Mouse (Mus musculus) lung, embryonic 14.5 days (tissue): ENCODE data around the gene Gm48551. TPM values are rescaled to one million over a fixed set of nuclear protein-coding genes. Genes with fewer than 3 reads are reported as not detected.

ENCODE experiments used
- ATAC-seq: fragments of 200-750 bp; cut with Nextera tagmentation; 2 replicates; pipeline ENCODE4 v1.8.0; 2017; ENCODE audit warnings: mild to moderate bottlenecking, moderate TSS enrichment, moderate library complexity; ENCODE audit not compliant: insufficient read depth
- DNase-seq: peaks from one replicate; pipeline ENCODE4 v3.0.0-alpha.2; 2015
- H3K27ac ChIP-seq: fragments of 300-500 bp; sonication (generic); 2 replicates; pipeline ENCODE4 v1.5.1; 2014; ENCODE audit warnings: low read depth, mild to moderate bottlenecking, moderate library complexity
- H3K27me3 ChIP-seq: fragments of 300-500 bp; sonication (generic); 2 replicates; pipeline ENCODE4 v1.6.1; 2014; ENCODE audit warnings: low read length, control low read depth; ENCODE audit not compliant: insufficient read depth
- H3K36me3 ChIP-seq: fragments of 300-500 bp; sonication (generic); 2 replicates; pipeline ENCODE4 v1.6.1; 2014; ENCODE audit warnings: control low read depth; ENCODE audit not compliant: insufficient read depth
- H3K4me1 ChIP-seq: fragments of 300-500 bp; sonication (generic); 2 replicates; pipeline ENCODE4 v1.6.1; 2014; ENCODE audit warnings: antibody characterized with exemption, control low read depth; ENCODE audit not compliant: insufficient read depth
- H3K4me2 ChIP-seq: fragments of 300-500 bp; sonication (generic); 2 replicates; pipeline ENCODE4 v1.6.1; 2014; ENCODE audit warnings: mild to moderate bottlenecking
- H3K4me3 ChIP-seq: fragments of 300-500 bp; sonication (generic); 2 replicates; pipeline ENCODE4 v1.5.1; 2014; ENCODE audit warnings: low read depth, low read length
- H3K9ac ChIP-seq: fragments of 300-500 bp; sonication (generic); 2 replicates; pipeline ENCODE4 v1.6.1; 2014
- H3K9me3 ChIP-seq: fragments of 300-500 bp; sonication (generic); 2 replicates; pipeline ENCODE4 v1.6.1; 2016; ENCODE audit warnings: low read depth, low read length, control low read depth
- CTCF ChIP-seq: IDR thresholded peaks from 2 replicates; pipeline ENCODE4 v1.5.1; 2016; ENCODE audit warnings: antibody characterized with exemption, low read depth
- WGBS: fragments of 180-500 bp; shearing (Covaris S2); extraction: QIAGEN DNeasy Blood & Tissue Kit; methylation state at CpG from one replicate; pipeline ENCODE4 v1.1.7; 2014; 5-methylcytosine and 5-hydroxymethylcytosine counted together
- microRNA-seq: library from miRNA; unstranded; fragments of <30 nt; microRNA quantifications from one replicate; pipeline ENCODE4, GENCODE M21; 2016; ENCODE audit warnings: borderline number of aligned reads
- polyA plus RNA-seq: library from polyadenylated mRNA; unstranded; fragments of >200 nt; fragmentation: Nextera tagmentation; extraction: Ambion mirVana; gene quantifications from 2 replicates; pipeline ENCODE4 v1.2.1, GENCODE M21; 2014

Gene Gm48551
- polyA plus RNA-seq, 1 experiment from 2014 or later = 3.8 TPM

DNA sequence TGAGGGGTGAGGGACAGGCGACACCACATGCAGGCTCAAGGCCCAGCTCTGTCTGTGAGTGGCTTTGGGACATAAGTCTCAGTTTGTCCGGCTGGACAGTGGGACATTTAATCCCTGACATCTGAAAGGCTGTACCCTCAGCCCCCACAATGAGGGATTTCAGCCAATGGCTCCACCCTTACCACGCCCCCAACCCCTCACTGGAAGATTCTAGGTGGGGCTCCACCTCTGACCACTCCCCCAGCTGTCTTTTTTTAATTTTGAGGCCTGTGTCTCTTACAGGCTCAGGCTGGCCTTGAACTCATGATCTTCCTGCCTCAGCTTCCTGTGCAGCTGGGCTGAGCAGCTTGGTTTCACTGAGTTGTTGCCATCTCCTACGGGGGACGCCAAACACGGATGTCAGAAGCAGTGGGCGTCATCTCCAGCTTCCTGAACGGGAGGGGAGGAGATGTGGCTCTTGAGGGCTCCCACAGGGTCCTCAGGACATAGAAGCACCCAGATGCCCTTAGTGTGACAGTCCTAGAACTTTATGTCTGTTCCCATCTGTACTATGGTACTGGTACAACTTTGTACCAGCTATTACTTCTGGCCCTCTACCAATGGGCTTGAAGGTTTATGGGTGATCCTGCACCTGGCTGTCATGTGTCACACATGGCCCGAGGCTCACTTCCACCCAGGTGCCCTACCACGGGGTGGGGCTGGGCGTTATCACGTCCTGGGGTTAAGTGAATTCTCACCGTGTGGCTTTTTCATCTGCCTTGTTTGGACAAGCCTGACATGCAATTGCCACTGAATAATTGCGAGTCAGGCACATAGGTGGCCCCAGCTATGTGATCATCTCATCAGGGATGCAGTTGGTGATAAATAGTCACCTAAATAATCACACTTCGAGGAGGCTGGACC is 50.3 kb downstream of the Gm48551 start:
- no peak overlapping the region for H3K4me3 ChIP-seq
- peaks cover 5% of the 10 kb centered on the region; the same call in 1 of the 2 replicates for H3K4me1 ChIP-seq
- H3K9me3 ChIP-seq = no peaks in the 10 kb centered on the region
- peak overlapping the region; percentile 12; the same call in 1 of the 2 replicates for H3K27ac ChIP-seq
- H3K27me3 ChIP-seq = no peaks in the 10 kb centered on the region
- DNase-seq (peak; percentile 43), ATAC-seq (no peak)
- no peaks in the 10 kb centered on the region for H3K36me3 ChIP-seq
- no peak overlapping the region for H3K4me2 ChIP-seq
- TF ChIP-seq CTCF = no peak
- H3K9ac ChIP-seq = no peak overlapping the region
- 48% methylated on average over 15 of the region's 15 CpGs for WGBS

DNA sequence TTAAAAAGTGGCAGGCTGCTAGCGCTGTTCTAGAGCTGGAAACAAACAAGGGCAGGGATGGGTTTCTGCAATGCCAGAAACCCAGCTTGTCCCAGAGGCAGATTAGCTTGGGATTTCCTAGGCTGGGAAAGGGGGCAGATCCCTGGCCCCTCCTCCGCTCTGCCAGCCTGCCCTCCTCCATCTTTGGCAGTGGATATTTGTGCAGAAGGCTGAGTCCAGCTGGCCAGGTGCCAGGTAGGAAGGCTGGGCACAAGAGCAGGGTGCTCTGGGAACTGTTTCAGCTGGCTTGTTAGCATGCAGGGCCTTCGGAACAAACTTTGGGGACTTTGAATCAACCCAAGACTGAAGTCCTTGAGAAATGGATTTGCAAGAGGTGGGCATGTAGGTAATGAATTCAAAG is 51.2 kb downstream of the Gm48551 start:
- DNase-seq (no peak), ATAC-seq (no peak)
- Histone ChIP-seq H3K4me1 (peaks cover 5% of the 10 kb centered on the region; the same call in 1 of the 2 replicates), H3K27ac (no peak overlapping the region), H3K9ac (no peak overlapping the region), H3K9me3 (no peaks in the 10 kb centered on the region), H3K36me3 (no peaks in the 10 kb centered on the region), H3K27me3 (no peaks in the 10 kb centered on the region), H3K4me2 (no peak overlapping the region), H3K4me3 (no peak overlapping the region)
- no peak for TF ChIP-seq CTCF
- 72% methylated on average over 3 of the region's 3 CpGs for WGBS

DNA sequence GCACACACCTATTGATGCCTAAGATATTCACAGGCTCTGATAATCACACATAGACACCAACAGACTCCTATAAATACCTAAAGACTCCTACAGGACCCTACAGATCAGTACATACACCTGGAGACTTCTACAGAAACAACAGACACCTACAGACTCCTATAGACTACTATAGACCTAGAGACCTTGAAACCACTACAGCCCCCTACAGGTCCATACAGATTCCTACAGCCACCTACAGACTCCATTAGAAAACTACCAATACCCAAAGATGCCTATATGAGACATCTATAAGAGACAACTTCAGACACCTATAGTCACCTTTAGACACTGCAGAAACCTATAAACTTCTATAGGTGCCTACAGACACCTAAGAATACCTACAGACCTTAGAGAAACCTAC is 56.8 kb downstream of the Gm48551 start:
- no peak for ATAC-seq
- H3K9me3 ChIP-seq = no peaks in the 10 kb centered on the region
- H3K27me3 ChIP-seq = no peaks in the 10 kb centered on the region
- peak; percentile 47 for TF ChIP-seq CTCF
- no peak overlapping the region for H3K27ac ChIP-seq
- H3K4me1 ChIP-seq = no peaks in the 10 kb centered on the region
- no peak overlapping the region for H3K4me3 ChIP-seq
- no peak overlapping the region for H3K9ac ChIP-seq
- H3K4me2 ChIP-seq = no peak overlapping the region
- no peaks in the 10 kb centered on the region for H3K36me3 ChIP-seq
- DNase-seq = no peak

Small RNA genes within 50 kb of the gene (microRNA-seq; reads per million reads assigned to microRNA genes)
- 2.4 reads per million, percentile 2 among the genes with 10 or more reads in this experiment for gene Mir1191b
- gene Mir6913 = 0.71 reads per million

Other genes with a start within 250 kb of the Gm48551 start
- gene Zbtb7a, start 249.2 kb upstream of the Gm48551 start, polyA plus RNA-seq = 22.4 and 25.0 TPM in 2 replicates
- 38.7 and 47.9 TPM in 2 replicates for gene Pias4, start 216.5 kb upstream of the Gm48551 start, polyA plus RNA-seq
- 481 and 493 TPM in 2 replicates for gene Eef2, start 207.8 kb upstream of the Gm48551 start, polyA plus RNA-seq
- 52.6 and 55.8 TPM in 2 replicates for gene Dapk3, start 201.5 kb upstream of the Gm48551 start, polyA plus RNA-seq
- not detected in 2 replicates for gene 4930442H23Rik, start 200.6 kb upstream of the Gm48551 start, polyA plus RNA-seq
- 0.23 TPM in 1 of 2 replicates, not detected in the other for gene Nmrk2, start 182.4 kb upstream of the Gm48551 start, polyA plus RNA-seq
- not detected in 2 replicates for gene Atcay, start 153.6 kb upstream of the Gm48551 start, polyA plus RNA-seq
- 3.4 and 3.6 TPM in 2 replicates for gene Zfr2, start 151.3 kb upstream of the Gm48551 start, polyA plus RNA-seq
- 2.0 and 2.9 TPM in 2 replicates for gene Matk, start 131.5 kb upstream of the Gm48551 start, polyA plus RNA-seq
- gene Mrpl54, start 117.5 kb upstream of the Gm48551 start, polyA plus RNA-seq = 222 and 223 TPM in 2 replicates
- gene Apba3, start 117.5 kb upstream of the Gm48551 start, polyA plus RNA-seq = 50.4 and 50.8 TPM in 2 replicates
- 15.3 and 17.2 TPM in 2 replicates for gene Tjp3, start 92.9 kb upstream of the Gm48551 start, polyA plus RNA-seq
- 50.8 and 58.6 TPM in 2 replicates for gene Pip5k1c, start 91.5 kb upstream of the Gm48551 start, polyA plus RNA-seq
- 34.3 and 42.9 TPM in 2 replicates for gene Cactin, start 63.4 kb upstream of the Gm48551 start, polyA plus RNA-seq
- 13.6 and 15.0 TPM in 2 replicates for gene Tbxa2r, start 55.7 kb upstream of the Gm48551 start, polyA plus RNA-seq
- 0.05 and 0.08 TPM in 2 replicates for gene Gipc3, start 41.2 kb upstream of the Gm48551 start, polyA plus RNA-seq
- 98.7 and 105 TPM in 2 replicates for gene Hmg20b, start 34.0 kb upstream of the Gm48551 start, polyA plus RNA-seq
- gene Mfsd12, start 27.0 kb upstream of the Gm48551 start, polyA plus RNA-seq = 7.7 and 8.5 TPM in 2 replicates
- gene 4930404N11Rik, start 18.6 kb upstream of the Gm48551 start, polyA plus RNA-seq = 0.65 and 0.92 TPM in 2 replicates
- 109 and 116 TPM in 2 replicates for gene Fzr1, start 6.0 kb upstream of the Gm48551 start, polyA plus RNA-seq
- gene Dohh, start within 50 bp of the Gm48551 start, polyA plus RNA-seq = 57.5 and 67.0 TPM in 2 replicates
- gene Gm48552, start 4.5 kb downstream of the Gm48551 start, polyA plus RNA-seq = 1.3 and 1.4 TPM in 2 replicates
- 2.8 and 3.3 TPM in 2 replicates for gene Smim24, start 8.6 kb downstream of the Gm48551 start, polyA plus RNA-seq
- gene Nfic, start 71.2 kb downstream of the Gm48551 start, polyA plus RNA-seq = 86.0 and 86.5 TPM in 2 replicates
- gene Celf5, start 98.2 kb downstream of the Gm48551 start, polyA plus RNA-seq = 0.09 and 0.30 TPM in 2 replicates
- gene Ncln, start 111.9 kb downstream of the Gm48551 start, polyA plus RNA-seq = 82.1 and 97.3 TPM in 2 replicates
- 1.3 and 1.7 TPM in 2 replicates for gene S1pr4, start 115.7 kb downstream of the Gm48551 start, polyA plus RNA-seq
- gene Gna15, start 139.8 kb downstream of the Gm48551 start, polyA plus RNA-seq = 1.1 and 1.7 TPM in 2 replicates
- gene Gna11, start 160.7 kb downstream of the Gm48551 start, polyA plus RNA-seq = 81.2 and 88.2 TPM in 2 replicates
- gene Aes, start 175.0 kb downstream of the Gm48551 start, polyA plus RNA-seq = 360 and 404 TPM in 2 replicates
- 27.5 and 32.5 TPM in 2 replicates for gene Tle2, start 190.1 kb downstream of the Gm48551 start, polyA plus RNA-seq
- 24.1 and 25.2 TPM in 2 replicates for gene Tle6, start 216.6 kb downstream of the Gm48551 start, polyA plus RNA-seq
- gene BC025920, start 221.8 kb downstream of the Gm48551 start, polyA plus RNA-seq = 0.58 and 0.61 TPM in 2 replicates
- gene Sirt6, start 243.3 kb downstream of the Gm48551 start, polyA plus RNA-seq = 35.8 and 39.3 TPM in 2 replicates
- gene Ankrd24, start 244.1 kb downstream of the Gm48551 start, polyA plus RNA-seq = 6.1 and 7.3 TPM in 2 replicates